Mouse (Mus musculus) ES-Bruce4 (cell line): Measurements from ENCODE around the gene Gimap8.

Experiments
- CTCF ChIP-seq: IDR thresholded peaks from one replicate; pipeline ENCODE4 v1.8.1; 2011; ENCODE audit warnings: low read depth, low read length
- EP300 ChIP-seq: IDR thresholded peaks from 2 replicates; pipeline ENCODE4 v1.6.1; 2011; ENCODE audit warnings: low read depth, low read length; ENCODE audit not compliant: insufficient read depth
- POLR2A ChIP-seq: IDR thresholded peaks from one replicate; pipeline ENCODE4 v1.8.1; 2011; ENCODE audit warnings: low read length; ENCODE audit not compliant: insufficient read depth

GRCm38 (mm10) chr6:48637811-48638500 is 9.1 kb upstream of the Gimap8 start:
- no peak for TF ChIP-seq CTCF
- TF ChIP-seq EP300, result no peak
- TF ChIP-seq POLR2A, result no peak
